Mouse (Mus musculus) embryo, embryonic 9.5 days (tissue): ENCODE results near the gene Slc25a21.
A peak's percentile ranks its signal among the peaks of the same experiment; 100 is the strongest.

ENCODE experiments used
- DNase-seq: peaks from one replicate; pipeline ENCODE4 v3.0.0-alpha.2; 2017; ENCODE audit errors: extremely low spot score

The Slc25a21 gene

DNA sequence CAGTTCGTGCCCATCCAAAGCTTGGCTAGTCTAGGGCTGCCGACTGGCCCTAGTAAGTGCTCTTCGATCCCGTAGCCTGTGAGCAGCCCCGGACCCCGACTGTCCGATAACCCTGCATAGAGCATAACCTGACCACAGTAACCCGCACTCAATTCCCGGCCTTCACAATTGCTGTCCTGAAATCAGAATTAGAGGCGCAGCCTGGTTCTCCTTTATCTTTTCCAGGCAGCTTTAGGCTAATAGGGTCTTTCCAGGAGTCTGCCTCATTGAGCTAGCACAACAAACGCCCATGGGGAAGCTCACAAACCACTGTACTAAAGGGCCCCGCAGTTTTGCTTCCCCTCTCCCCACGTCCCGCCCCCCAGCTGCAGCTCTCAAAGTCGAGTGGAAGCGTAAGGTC is 506.9 kb downstream of the Slc25a21 start:
- no peak for DNase-seq

DNA sequence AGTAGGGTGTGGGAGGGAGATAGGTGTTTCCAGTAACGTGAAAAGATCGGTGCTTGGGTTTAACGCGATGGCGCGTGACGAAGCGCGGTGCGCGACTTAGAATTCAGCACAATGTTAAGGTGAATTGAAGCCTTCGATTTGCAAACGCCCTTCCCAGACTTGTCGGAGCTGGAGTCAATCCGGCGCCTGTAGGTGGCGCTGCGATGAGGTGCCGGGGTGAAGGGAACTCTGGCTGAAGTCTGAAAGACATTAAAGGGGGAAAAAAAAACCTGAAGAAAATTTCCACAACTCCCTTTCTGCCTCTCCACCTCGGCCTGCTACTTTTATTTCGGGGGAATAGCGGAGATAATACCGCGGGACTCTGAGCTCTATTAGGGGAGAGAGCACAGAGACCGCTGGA is 507.5 kb downstream of the Slc25a21 start:
- DNase-seq: peak; percentile 85

DNA sequence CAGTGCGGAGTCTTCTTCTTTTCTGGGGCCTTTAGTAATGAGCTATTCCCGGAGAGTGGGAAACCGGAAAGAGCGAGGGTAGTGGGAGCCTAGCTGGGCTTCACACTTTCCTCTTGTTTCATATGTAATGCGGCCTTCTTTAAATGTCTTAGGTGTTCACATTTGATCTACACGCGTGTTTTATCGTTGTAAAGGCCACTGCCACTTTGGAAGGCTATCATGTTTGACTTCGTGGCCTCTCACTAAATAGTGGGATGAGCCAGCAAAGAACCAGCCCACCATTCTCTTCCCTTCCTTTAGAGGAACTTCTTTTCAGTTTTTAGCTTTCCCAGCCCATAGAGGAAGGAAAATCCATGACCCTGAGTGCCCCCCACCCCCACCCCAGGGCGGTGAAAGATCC is 507.9 kb downstream of the Slc25a21 start:
- no peak for DNase-seq

DNA sequence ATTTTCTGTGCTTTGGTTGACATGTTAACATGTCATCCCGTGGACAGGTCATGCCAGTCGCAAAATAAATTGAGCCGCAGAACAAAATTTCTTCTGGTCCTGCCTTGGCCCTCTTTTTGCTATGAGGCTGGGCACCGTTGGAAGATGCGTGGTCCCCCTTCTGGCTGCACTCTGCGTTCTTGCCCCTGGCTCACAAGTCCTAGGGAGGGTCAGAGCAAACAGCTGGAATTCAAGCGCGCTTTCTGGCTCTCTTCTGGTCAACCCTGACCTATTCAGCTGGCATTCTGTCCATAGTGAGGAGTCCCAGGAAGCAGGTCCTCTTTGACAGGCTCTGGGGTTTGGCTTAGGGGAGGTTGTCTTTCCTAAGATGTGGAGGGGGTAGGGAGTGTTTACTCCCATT is 508.4 kb downstream of the Slc25a21 start:
- no peak for DNase-seq

DNA sequence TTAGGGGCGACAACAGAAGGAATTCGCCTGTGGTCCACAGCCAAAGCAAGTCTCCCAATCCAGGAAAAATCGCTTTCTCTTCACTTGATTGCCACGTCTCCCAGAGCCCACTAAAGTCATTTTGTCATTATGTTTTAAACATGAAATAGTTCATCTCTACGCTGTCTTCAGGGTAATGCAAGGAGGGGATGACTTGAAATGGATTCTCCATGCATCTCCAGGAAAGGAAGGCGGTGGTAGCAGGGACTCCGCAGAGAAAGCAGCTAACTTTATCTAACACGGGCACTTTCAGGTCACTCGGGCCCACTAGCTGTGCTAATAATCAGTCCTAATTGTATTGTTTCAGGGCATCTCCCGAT is 508.8 kb downstream of the Slc25a21 start:
- no peak for DNase-seq

DNA sequence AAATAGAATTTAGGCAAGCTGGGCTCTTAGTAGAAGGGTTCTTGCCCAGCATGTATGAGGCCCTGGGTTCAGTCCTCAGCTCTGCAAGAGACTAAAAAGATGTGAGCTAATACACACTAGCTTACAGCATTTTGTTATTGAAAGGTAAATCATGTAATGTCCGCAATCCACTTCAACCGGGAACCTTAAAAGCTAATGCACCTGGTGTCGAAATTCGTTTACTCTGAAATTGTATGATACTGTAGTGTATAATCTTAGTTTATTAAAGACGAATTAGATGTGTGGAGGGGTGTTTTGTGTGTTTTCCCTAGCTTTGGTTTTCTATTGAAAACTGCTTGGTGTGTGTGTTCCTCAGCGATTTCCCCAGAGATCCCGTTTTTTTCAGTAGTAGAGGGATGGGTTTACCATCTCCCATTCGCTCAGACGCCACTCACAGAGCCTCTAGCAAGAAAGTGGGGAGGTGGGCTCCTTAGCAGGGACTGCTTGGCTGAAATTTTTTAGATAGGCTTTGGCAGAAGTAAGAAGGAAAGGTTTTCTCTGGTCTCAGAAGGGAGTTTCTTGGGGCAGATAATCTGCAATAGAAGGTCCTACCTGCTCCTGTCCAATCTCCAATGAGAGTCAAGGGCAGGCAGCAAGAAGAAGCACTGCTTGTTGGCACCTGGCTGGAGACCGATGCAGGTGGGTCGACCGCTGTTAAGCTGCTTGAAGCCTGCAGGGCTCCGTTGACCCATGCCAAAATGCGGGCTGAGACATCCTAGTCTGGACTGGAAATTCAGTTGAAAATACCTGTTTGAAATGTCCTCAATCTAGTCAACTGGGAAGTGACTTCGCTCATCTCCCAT is 509.4 kb downstream of the Slc25a21 start:
- no peak for DNase-seq

DNA sequence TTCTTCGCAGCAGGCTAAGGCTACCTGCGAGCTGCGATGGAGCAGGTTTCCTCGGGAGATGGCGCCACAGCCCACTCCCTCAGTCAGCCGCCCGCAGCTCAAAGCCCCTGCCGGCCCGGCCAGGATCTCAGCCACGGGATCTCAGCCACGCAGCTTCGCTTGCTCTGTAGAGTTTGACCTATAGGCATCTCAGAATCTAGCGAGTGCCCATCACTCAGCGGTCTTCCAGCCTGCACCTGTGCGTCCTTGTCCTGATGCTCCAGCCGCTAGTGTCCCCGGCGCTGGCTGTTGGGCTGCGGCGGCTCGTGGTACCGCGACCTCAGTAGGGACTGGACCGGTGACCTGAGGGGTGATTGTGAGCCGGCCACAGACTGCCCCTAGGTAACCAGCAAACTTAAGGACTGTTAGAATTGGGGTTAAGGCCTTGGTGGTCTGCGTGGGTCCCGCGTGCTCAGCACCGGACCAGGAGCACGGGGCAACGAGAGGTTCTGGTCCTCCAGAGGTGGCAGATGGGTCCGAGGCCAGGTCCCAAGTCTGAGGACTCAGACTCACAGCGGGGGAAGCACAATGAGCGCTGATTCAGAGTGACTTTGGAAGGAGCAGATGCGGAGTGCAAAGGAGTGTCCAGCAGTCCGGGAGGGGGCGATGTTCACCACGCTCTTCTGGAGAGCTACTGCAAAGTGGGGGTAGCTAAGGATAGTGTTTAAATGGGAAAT is 516.0 kb downstream of the Slc25a21 start:
- DNase-seq: peak; percentile 73

DNA sequence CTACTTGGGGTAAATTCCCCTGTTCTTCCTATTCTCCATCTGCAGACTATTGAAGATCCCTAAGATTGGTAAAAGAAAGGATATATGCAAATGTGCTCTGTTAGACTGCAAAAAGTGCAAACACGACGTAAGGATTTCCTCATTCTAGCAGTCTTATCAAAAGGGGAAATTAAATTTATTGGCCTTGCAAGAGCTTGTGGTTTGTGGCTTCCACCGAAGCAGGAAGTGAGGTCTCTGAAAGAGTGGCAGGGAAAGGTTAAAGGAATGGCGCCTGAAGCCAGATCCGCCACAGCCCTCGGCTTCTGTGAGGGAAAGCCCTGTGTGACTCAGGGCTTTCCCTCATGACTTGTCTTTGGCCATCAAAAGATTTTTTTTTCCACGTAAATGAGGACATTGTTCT is 519.7 kb downstream of the Slc25a21 start:
- DNase-seq: no peak

DNA sequence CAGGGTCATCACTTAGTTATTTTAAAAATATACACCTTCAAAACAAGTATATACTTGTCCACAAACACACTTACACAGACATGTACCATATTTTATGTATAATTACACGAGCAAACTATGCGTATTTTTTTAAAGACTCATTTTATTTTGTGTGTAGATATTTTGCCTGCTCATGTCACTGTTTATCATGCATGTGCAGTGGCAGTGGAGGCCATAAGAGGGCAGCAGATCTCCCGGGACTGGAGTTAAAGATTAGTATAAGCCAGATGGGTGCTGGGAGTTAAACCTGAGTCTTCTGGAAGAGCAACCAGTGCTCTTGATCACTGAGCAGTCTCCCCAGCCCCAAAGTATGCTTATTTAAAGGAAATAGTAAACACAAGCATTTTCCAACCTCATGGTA is 522.5 kb downstream of the Slc25a21 start:
- no peak for DNase-seq

DNA sequence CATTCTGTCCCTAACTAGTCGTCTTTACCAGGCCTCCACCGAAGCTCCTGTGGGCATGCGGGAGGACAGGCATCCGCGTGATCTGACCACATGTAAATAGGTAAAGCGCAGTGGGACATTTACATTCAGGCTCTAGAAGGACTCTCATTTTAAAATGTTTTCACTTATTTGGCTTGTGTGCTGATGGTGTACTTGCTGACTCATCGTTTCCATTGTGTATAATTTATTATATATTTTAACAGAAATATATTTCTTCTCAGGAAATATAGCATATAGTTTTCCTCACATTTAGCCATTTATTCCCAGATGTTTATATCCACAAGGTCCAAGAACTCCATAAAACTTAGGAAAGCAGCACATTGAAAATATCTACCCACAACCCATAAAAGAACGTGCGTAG is 526.5 kb downstream of the Slc25a21 start:
- DNase-seq: no peak

DNA sequence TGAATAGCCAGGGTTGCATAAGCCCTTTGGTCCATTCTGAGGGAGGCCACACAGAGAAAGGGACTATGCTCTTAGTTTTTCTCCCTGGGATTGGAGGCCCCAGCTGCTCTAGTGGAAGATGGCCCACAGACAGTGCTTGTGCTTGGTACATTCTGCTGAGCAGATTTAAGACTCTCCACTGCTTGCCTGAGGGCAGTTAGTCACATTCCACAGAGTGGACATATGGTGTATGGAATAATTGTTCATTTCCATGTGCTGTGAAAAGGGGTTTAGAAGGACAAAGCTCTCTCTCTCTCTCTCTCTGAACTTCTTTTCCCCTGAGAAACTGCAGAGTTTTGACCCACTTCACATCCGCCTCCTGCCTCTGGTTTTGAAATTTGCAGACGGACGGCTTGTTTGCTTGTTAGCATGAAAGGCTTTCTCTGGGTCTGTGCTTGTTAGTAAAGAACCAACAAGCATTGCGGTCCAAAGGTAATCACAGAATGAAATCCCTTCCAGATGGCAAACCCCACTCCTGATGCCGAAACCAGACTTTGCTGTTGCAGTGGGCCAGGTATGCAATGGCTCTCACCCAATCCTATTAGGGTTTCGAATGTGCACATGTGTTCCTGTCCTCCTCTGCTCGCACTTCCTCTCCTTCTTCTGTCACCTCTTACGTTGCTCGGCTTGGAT is 527.7 kb downstream of the Slc25a21 start:
- DNase-seq: no peak
